Mouse (Mus musculus) forebrain, embryonic 15.5 days (tissue): Measurements from ENCODE around the gene Hspa1l. TPM values are rescaled to one million over a fixed set of nuclear protein-coding genes. Genes with fewer than 3 reads are reported as not detected.
A peak's percentile ranks its signal among the peaks of the same experiment; 100 is the strongest.
"Not testable (repeated sequence)": the region's sequence is repeated elsewhere in the genome, so short reads cannot be mapped to it uniquely, and the experiment has no call there.

Experiments used
- ATAC-seq: fragments of 200-750 bp; cut with Nextera tagmentation; replicated peaks from 2 replicates; pipeline ENCODE4 v1.8.0; 2017; ENCODE audit warnings: mild to moderate bottlenecking, moderate TSS enrichment, moderate library complexity
- H3K27ac ChIP-seq: fragments of 300-500 bp; sonication (generic); replicated peaks from 2 replicates; pipeline ENCODE4 v1.5.1; 2015; ENCODE audit warnings: mild to moderate bottlenecking, inconsistent platforms
- H3K27me3 ChIP-seq: fragments of 300-500 bp; sonication (generic); 2 replicates; pipeline ENCODE4 v1.6.1; 2015; ENCODE audit warnings: inconsistent platforms
- H3K36me3 ChIP-seq: fragments of 300-500 bp; sonication (generic); 2 replicates; pipeline ENCODE4 v1.6.1; 2015; ENCODE audit warnings: mild to moderate bottlenecking, inconsistent platforms
- H3K4me1 ChIP-seq: fragments of 300-500 bp; sonication (generic); 2 replicates; pipeline ENCODE4 v1.6.1; 2015; ENCODE audit warnings: inconsistent platforms
- H3K4me2 ChIP-seq: fragments of 300-500 bp; sonication (generic); replicated peaks from 2 replicates; pipeline ENCODE4 v1.6.1; 2015; ENCODE audit warnings: mild to moderate bottlenecking, inconsistent platforms
- H3K4me3 ChIP-seq: fragments of 300-500 bp; sonication (generic); 2 replicates; pipeline ENCODE4 v1.5.1; 2015; ENCODE audit warnings: mild to moderate bottlenecking, inconsistent platforms
- H3K9ac ChIP-seq: fragments of 300-500 bp; sonication (generic); replicated peaks from 2 replicates; pipeline ENCODE4 v1.6.1; 2015; ENCODE audit warnings: mild to moderate bottlenecking, inconsistent platforms
- H3K9me3 ChIP-seq: fragments of 300-500 bp; sonication (generic); 2 replicates; pipeline ENCODE4 v1.6.1; 2016; ENCODE audit warnings: inconsistent platforms
- WGBS: fragments of 180-500 bp; shearing (Covaris S2); methylation state at CpG from one replicate; pipeline ENCODE4 v1.1.7; 2015; ENCODE audit warnings: mixed read lengths; 5-methylcytosine and 5-hydroxymethylcytosine counted together
- polyA plus RNA-seq: library from polyadenylated mRNA; unstranded; fragments of >200 nt; fragmentation: Nextera tagmentation; extraction: Ambion mirVana; gene quantifications from 2 replicates; pipeline ENCODE4 v1.2.1, GENCODE M21; 2015

Gene Hspa1l
- polyA plus RNA-seq, 1 experiment from 2014 or later: 1.5 TPM

GRCm38 (mm10) chr17:34982328-34982727, 9.8 kb downstream of the Hspa1l start:
- H3K4me1 ChIP-seq: peaks cover 24% of the 10 kb centered on the region
- no peak for ATAC-seq
- no peaks in the 10 kb centered on the region for H3K27me3 ChIP-seq
- H3K9me3 ChIP-seq: no peaks in the 10 kb centered on the region
- peak overlapping the region; percentile 99 for H3K27ac ChIP-seq
- peak overlapping the region; percentile 96 for H3K9ac ChIP-seq
- H3K4me2 ChIP-seq: peak overlapping the region; percentile 79
- WGBS: 0% methylated on average over 15 of the region's 15 CpGs
- peak overlapping the region; percentile 94 for H3K4me3 ChIP-seq
- peaks cover 19% of the 10 kb centered on the region for H3K36me3 ChIP-seq

GRCm38 (mm10) chr17:34984218-34984617, 11.7 kb downstream of the Hspa1l start:
- Histone ChIP-seq H3K4me2 (no peak overlapping the region), H3K4me3 (no peak overlapping the region), H3K27ac (no peak overlapping the region), H3K36me3 (peaks cover 23% of the 10 kb centered on the region), H3K4me1 (peaks cover 24% of the 10 kb centered on the region), H3K27me3 (no peaks in the 10 kb centered on the region), H3K9me3 (no peaks in the 10 kb centered on the region), H3K9ac (no peak overlapping the region)
- ATAC-seq: no peak
- WGBS: 80% methylated on average over 2 of the region's 2 CpGs

- H3K27ac ChIP-seq: no peak overlapping the region
- H3K36me3 ChIP-seq: peaks cover 6% of the 10 kb centered on the region; the same call in 1 of the 2 replicates
These were observed 22.2 kb downstream of the Hspa1l start for GRCm38 (mm10) chr17:34994751-34995150.

GRCm38 (mm10) chr17:34995192-34995591, 22.7 kb downstream of the Hspa1l start:
- H3K9me3 ChIP-seq, H3K36me3 ChIP-seq, ATAC-seq, H3K27ac ChIP-seq, H3K9ac ChIP-seq, H3K4me2 ChIP-seq, H3K27me3 ChIP-seq, H3K4me3 ChIP-seq: not testable (repeated sequence)
- H3K4me1 ChIP-seq: peaks cover 16% of the 10 kb centered on the region
- 92% methylated on average over 4 of the region's 4 CpGs for WGBS

More at GRCm38 (mm10) chr17:34994751-34995150, 22.2 kb downstream of the Hspa1l start:
- no peak for ATAC-seq
- H3K27me3 ChIP-seq: no peaks in the 10 kb centered on the region
- H3K9me3 ChIP-seq: no peaks in the 10 kb centered on the region
- H3K4me1 ChIP-seq: peaks cover 12% of the 10 kb centered on the region
- no peak overlapping the region for H3K9ac ChIP-seq
- no peak overlapping the region for H3K4me2 ChIP-seq
- no peak overlapping the region for H3K4me3 ChIP-seq

- not testable (repeated sequence) for H3K9ac ChIP-seq, H3K4me2 ChIP-seq, ATAC-seq, H3K9me3 ChIP-seq, H3K4me3 ChIP-seq, H3K27ac ChIP-seq, H3K36me3 ChIP-seq, H3K27me3 ChIP-seq
- H3K4me1 ChIP-seq: peaks cover 17% of the 10 kb centered on the region
- 98% methylated on average over 4 of the region's 4 CpGs for WGBS
These were observed 23.4 kb downstream of the Hspa1l start for GRCm38 (mm10) chr17:34995927-34996326.

- H3K9me3 ChIP-seq: no peaks in the 10 kb centered on the region
- peaks cover 18% of the 10 kb centered on the region for H3K4me1 ChIP-seq
- no peak overlapping the region for H3K27ac ChIP-seq
- H3K4me2 ChIP-seq: no peak overlapping the region
- no peaks in the 10 kb centered on the region; the same call in 1 of the 2 replicates for H3K36me3 ChIP-seq
- no peak for ATAC-seq
- H3K4me3 ChIP-seq: no peak overlapping the region
- H3K27me3 ChIP-seq: no peaks in the 10 kb centered on the region
- 93% methylated on average over 13 of the region's 14 CpGs for WGBS
- H3K9ac ChIP-seq: no peak overlapping the region
These were observed 24.1 kb downstream of the Hspa1l start for GRCm38 (mm10) chr17:34996411-34997141.

- Histone ChIP-seq H3K9me3 (no peaks in the 10 kb centered on the region), H3K4me1 (peaks cover 24% of the 10 kb centered on the region), H3K4me2 (no peak overlapping the region; the same call in 1 of the 2 replicates), H3K27ac (no peak overlapping the region), H3K9ac (no peak overlapping the region), H3K36me3 (no peaks in the 10 kb centered on the region), H3K4me3 (no peak overlapping the region), H3K27me3 (no peaks in the 10 kb centered on the region)
- no peak for ATAC-seq
- WGBS: 86% methylated on average over 5 of the region's 5 CpGs
These were observed 24.6 kb downstream of the Hspa1l start for GRCm38 (mm10) chr17:34997142-34997483.

- Histone ChIP-seq H3K4me1 (peaks cover 38% of the 10 kb centered on the region), H3K27ac (no peak overlapping the region), H3K27me3 (no peaks in the 10 kb centered on the region), H3K9ac (no peak overlapping the region), H3K9me3 (no peaks in the 10 kb centered on the region), H3K4me3 (peak overlapping the region; percentile 32; the same call in 1 of the 2 replicates), H3K36me3 (no peaks in the 10 kb centered on the region), H3K4me2 (peak overlapping the region; percentile 97; the same call in 1 of the 2 replicates)
- WGBS: 93% methylated on average over 15 of the region's 15 CpGs
- ATAC-seq: no peak
These were observed 26.3 kb downstream of the Hspa1l start for GRCm38 (mm10) chr17:34998526-34999430.

GRCm38 (mm10) chr17:34999871-35000716, 27.6 kb downstream of the Hspa1l start:
- WGBS: 22% methylated on average over 30 of the region's 32 CpGs
- not testable (repeated sequence) for ATAC-seq
- peaks cover 38% of the 10 kb centered on the region for H3K4me1 ChIP-seq

GRCm38 (mm10) chr17:35000717-35001451, 28.4 kb downstream of the Hspa1l start, which contains the start of gene Vars:
Gene Vars, plus strand, starts transcription at chr17:35000987.
- Histone ChIP-seq H3K27ac (peak within 1 kb of the TSS; percentile 98), H3K4me1 (peaks cover 38% of the 10 kb centered on the region), H3K9ac (peak within 1 kb of the TSS; percentile 89), H3K4me3 (peak within 1 kb of the TSS; percentile 79), H3K9me3 (no peaks in the 10 kb centered on the region), H3K27me3 (no peaks in the 10 kb centered on the region), H3K4me2 (peak within 1 kb of the TSS; percentile 97), H3K36me3 (peaks cover 21% of the 10 kb centered on the region)
- peak; percentile 92 for ATAC-seq
- WGBS: under 1% methylated on average over 67 of the region's 83 CpGs

More at GRCm38 (mm10) chr17:34999871-35000716, 27.6 kb downstream of the Hspa1l start:
- not testable (repeated sequence) for H3K9me3 ChIP-seq, H3K27me3 ChIP-seq
- peak overlapping the region; percentile 98 for H3K27ac ChIP-seq
- peak overlapping the region; percentile 79 for H3K4me3 ChIP-seq
- peak overlapping the region; percentile 89 for H3K9ac ChIP-seq
- peaks cover 13% of the 10 kb centered on the region for H3K36me3 ChIP-seq
- H3K4me2 ChIP-seq: peak overlapping the region; percentile 97
